Comparison of ENCODE assay signal across 14 mouse cellular contexts in the genomic region with DNA sequence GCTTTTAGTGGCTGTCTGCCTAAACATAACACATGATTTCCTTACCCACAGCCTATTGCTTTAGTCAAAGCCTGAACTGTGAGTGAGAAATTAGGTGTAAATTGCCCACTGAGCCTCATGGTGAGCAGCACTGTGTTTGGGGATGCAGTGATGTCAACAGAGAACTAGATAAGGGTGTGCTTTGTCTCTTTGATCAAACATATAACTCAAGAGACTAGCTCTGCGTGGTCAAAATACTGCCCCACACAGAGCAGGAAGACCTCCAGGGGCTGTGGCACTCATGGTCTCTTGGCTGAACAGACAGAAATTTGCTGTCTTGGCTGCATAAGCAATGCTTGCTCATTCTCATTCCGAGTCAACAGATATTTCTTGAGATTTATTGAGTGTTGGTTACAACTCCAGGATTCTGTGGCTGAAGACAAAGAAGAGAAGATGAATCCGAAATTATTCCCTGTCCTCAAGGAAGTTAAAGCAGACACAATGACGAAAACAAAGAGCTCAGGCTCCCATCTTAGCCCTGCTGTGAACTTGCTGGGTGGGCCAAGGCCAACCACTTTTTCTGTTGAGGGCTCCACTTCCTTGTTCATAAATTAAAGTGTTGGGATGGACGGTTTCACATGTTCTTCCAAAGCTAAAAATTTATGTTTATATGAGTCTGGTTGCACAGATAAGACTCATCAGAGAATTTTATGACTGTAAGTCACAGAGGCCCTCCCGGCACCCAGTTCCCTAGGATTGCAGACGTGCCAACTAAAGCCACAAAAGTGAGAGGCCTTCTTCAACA.
DNase-seq lines count a peak whose midpoint lies in the region.
"Had no signal": no experiment of that assay in that cellular context is flagged by ENCODE, and none has a peak within 500 bp of the region (broad histone marks: within the 10 kb centered on the region; RNA-seq: fewer than 3 reads in every experiment).

No protein-coding gene starts in this region.

- peak; percentile 5 for DNase-seq in gastrocnemius, postnatal 10 days
- DNase-seq in gastrocnemius, adult 18-20 months (ENCODE audit: low spot score): no peak
- DNase-seq in adipocyte (ENCODE audit: low spot score): peak; percentile 40
- peak; percentile 18 for DNase-seq in kidney, postnatal 14 days
- DNase-seq in lung, postnatal 14 days: peak; percentile 27
- DNase-seq in cerebellum, adult 11 months: no peak
- DNase-seq in left cerebral cortex, postnatal 36 days (ENCODE audit: low spot score in 2 of 2): no peak
- no peak for DNase-seq in embryo, embryonic 10 days (ENCODE audit: low spot score)
- DNase-seq: adrenal gland, postnatal 14 days; cerebellum, postnatal 25 days; left cerebral cortex, postnatal 4 days; liver, postnatal 0 days; right cerebral cortex, postnatal 25 days; thymus, postnatal 14 days had no signal

- intact Hi-C loops in left cerebral cortex, postnatal 36 days (cut with DNase I): no loop called here

Comparison
In these comparisons a context has a peak if more than half of its experiments do, and no peak if none do; other contexts are left out.
1. DNase-seq: peak in gastrocnemius, postnatal 10 days (single experiment), adipocyte (single experiment), kidney, postnatal 14 days (single experiment) and lung, postnatal 14 days (single experiment); none in gastrocnemius, adult 18-20 months (single experiment), cerebellum, adult 11 months (single experiment), left cerebral cortex, postnatal 36 days (0 of 2) and embryo, embryonic 10 days (single experiment).